Mouse (Mus musculus) subcutaneous adipose tissue, adult 2 months (tissue): Measurements from ENCODE around the gene Sult2a6. TPM values are rescaled to one million over a fixed set of nuclear protein-coding genes. Genes with fewer than 3 reads are reported as not detected.

ENCODE experiments used
- polyA plus RNA-seq: library from polyadenylated mRNA; depleted of rRNA; stranded (reverse); fragments of >200 nt; gene quantifications from 2 replicates; pipeline ENCODE4 v1.2.3, GENCODE M21; 2012; ENCODE audit warnings: low replicate concordance; rRNA removed

Gene Sult2a6
- not detected in 2 replicates for polyA plus RNA-seq

DNA sequence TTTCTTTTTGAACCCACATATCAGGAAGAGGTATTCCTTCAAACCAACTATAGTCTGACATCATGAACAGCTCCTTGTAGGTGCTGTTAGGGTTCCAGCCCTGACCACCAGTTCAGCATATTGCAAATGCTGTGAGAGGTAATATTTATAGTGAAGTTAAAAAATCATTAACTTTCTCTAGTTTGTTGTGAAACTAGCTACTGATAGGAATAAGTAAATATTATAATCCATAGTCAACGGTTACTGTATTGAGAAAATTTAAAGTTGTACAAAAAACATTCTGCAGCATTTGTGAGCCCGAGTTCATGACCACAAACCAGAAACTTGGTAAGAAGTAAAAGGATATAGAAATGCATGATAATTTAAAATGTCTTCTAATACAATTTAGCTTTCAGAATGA, at the start of gene Sult2a6:
Gene Sult2a6 (minus strand): TSS at position 101 of the 400 bp plus-strand sequence.

Other genes starting within 250 kb of the Sult2a6 start
- not detected in 2 replicates for gene Sult2a3, start 131.8 kb downstream of the Sult2a6 start, polyA plus RNA-seq
- gene Obox8, start 78.7 kb upstream of the Sult2a6 start, polyA plus RNA-seq: not detected in 2 replicates
- gene Sult2a8, start 191.9 kb upstream of the Sult2a6 start, polyA plus RNA-seq: not detected in 2 replicates
- gene Sult2a7, start 239.4 kb upstream of the Sult2a6 start, polyA plus RNA-seq: not detected in 2 replicates